Mouse (Mus musculus) limb, embryonic 14.5 days (tissue): ENCODE measurements around the gene Pex6. TPM values are rescaled to one million over a fixed set of nuclear protein-coding genes. Genes with fewer than 3 reads are reported as not detected.
"Not testable (repeated sequence)": the region's sequence is repeated elsewhere in the genome, so short reads cannot be mapped to it uniquely, and the experiment has no call there.

ENCODE experiments used
- ATAC-seq: fragments of 200-750 bp; cut with Nextera tagmentation; 2 replicates; pipeline ENCODE4 v1.8.0; 2017; ENCODE audit warnings: low read depth, moderate number of reproducible peaks, moderate TSS enrichment; ENCODE audit not compliant: low FRiP score
- DNase-seq: peaks from one replicate; pipeline ENCODE4 v3.0.0-alpha.2; 2015; ENCODE audit warnings: low spot score
- H3K27ac ChIP-seq: fragments of 300-500 bp; sonication (generic); replicated peaks from 2 replicates; pipeline ENCODE4 v1.5.1; 2014; ENCODE audit warnings: low read depth, mild to moderate bottlenecking, low read length, moderate library complexity, mixed read lengths
- H3K27me3 ChIP-seq: fragments of 300-500 bp; sonication (generic); 2 replicates; pipeline ENCODE4 v1.6.1; 2014; ENCODE audit warnings: low read length, mixed read lengths; ENCODE audit not compliant: control insufficient read depth, insufficient read depth
- H3K36me3 ChIP-seq: fragments of 300-500 bp; sonication (generic); 2 replicates; pipeline ENCODE4 v1.6.1; 2014; ENCODE audit warnings: mild to moderate bottlenecking, low read length, moderate library complexity, mixed read lengths; ENCODE audit not compliant: control insufficient read depth, insufficient read depth
- H3K4me1 ChIP-seq: fragments of 300-500 bp; sonication (generic); 2 replicates; pipeline ENCODE4 v1.6.1; 2014; ENCODE audit warnings: antibody characterized with exemption, low read length, mixed read lengths; ENCODE audit not compliant: control insufficient read depth, insufficient read depth
- H3K4me2 ChIP-seq: fragments of 300-500 bp; sonication (generic); replicated peaks from 2 replicates; pipeline ENCODE4 v1.6.1; 2014; ENCODE audit warnings: low read depth, mild to moderate bottlenecking, low read length, moderate library complexity; ENCODE audit not compliant: severe bottlenecking
- H3K4me3 ChIP-seq: fragments of 300-500 bp; sonication (generic); replicated peaks from 2 replicates; pipeline ENCODE4 v1.5.1; 2014; ENCODE audit warnings: low read length
- H3K9ac ChIP-seq: fragments of 300-500 bp; sonication (generic); 2 replicates; pipeline ENCODE4 v1.6.1; 2014; ENCODE audit warnings: mild to moderate bottlenecking, low read depth, low read length, moderate library complexity; ENCODE audit not compliant: severe bottlenecking
- H3K9me3 ChIP-seq: fragments of 300-500 bp; sonication (generic); 2 replicates; pipeline ENCODE4 v1.6.1; 2016; ENCODE audit warnings: low read length; ENCODE audit not compliant: control insufficient read depth
- POLR2A ChIP-seq: fragments of 200-500 bp; IDR thresholded peaks from 2 replicates; pipeline ENCODE4 v1.8.0; 2012; ENCODE audit warnings: inconsistent platforms, mild to moderate bottlenecking, moderate library complexity, borderline replicate concordance; ENCODE audit not compliant: insufficient read depth, insufficient read length; ENCODE audit errors: extremely low read depth
- whole genome bisulfite sequencing: fragments of 180-500 bp; shearing (Covaris S2); extraction: QIAGEN DNeasy Blood & Tissue Kit; methylation state at CpG from one replicate; pipeline ENCODE4 v1.1.7; 2014; 5-methylcytosine and 5-hydroxymethylcytosine counted together
- polyA plus RNA-seq, 2 experiments: library from polyadenylated mRNA; depleted of rRNA in 1 of 2; stranded (reverse) in 1 of 2; unstranded in 1 of 2; fragments of >200 nt; fragmentation: Nextera tagmentation in 1 of 2; extraction: Ambion mirVana in 1 of 2; gene quantifications; 2 replicates each; pipeline versions ENCODE4 v1.2.1 to v1.2.3; 2012 to 2014

The Pex6 gene
- polyA plus RNA-seq, 2 experiments = 24.2 to 56.4 TPM

DNA sequence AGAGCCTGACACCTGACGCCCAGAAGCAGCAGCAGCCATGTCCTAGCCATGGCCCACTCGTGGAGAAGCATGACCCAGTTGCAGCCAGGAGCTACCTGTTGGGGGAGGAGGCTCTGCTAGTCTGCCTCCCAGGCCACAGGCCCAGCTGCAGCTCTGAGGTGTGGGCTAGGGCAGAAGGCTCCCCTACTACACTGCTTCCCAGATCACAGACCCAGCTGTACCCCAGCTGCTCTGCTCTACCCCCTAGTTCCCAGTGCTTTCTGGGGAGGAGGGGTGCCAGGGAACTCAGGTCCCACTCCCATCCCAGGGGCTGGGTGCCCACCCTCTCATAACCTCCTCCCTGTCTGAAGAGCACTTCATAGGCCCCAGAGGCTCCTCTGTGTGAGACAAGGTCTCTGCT is 52.3 kb downstream of the Pex6 start, which contains the start of gene Ptcra:
Ptcra (minus strand) TSS at position 169 of the 400 bp plus-strand sequence.
- DNase-seq (no peak), ATAC-seq (no peak)
- Histone ChIP-seq H3K36me3 (no peaks in the 10 kb centered on the region), H3K9me3 (no peaks in the 10 kb centered on the region), H3K4me3 (no peak within 1 kb of the TSS), H3K4me2 (no peak within 1 kb of the TSS), H3K27me3 (no peaks in the 10 kb centered on the region), H3K9ac (no peak within 1 kb of the TSS), H3K27ac (no peak within 1 kb of the TSS), H3K4me1 (no peaks in the 10 kb centered on the region)
- 71% methylated on average over 2 of the region's 2 CpGs for whole genome bisulfite sequencing
- no peak for TF ChIP-seq POLR2A

DNA sequence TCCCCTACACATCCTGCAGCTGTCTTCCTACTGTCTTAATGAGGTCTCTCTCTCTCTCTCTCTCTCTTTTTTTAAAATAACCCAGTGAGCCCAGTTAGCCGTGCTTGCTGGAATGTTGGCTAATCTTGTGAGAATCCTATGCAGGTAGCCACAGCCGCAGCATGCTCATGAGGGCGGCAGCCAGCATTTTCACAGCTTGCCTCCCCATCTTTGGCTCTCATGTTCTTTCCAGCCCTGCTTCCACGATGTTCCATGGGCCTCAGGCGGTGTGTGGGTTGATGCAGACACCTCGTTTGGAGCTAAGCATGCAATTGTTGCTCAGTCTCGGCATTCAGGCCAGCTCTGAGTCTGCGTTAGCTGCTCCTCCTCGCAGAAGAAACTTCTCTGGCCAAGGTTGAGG is 53.7 kb downstream of the Pex6 start:
- 57% methylated on average over 8 of the region's 9 CpGs for WGBS
- not testable (repeated sequence) for H3K36me3 ChIP-seq, DNase-seq, H3K27ac ChIP-seq, H3K9me3 ChIP-seq, H3K4me1 ChIP-seq, H3K4me2 ChIP-seq, H3K4me3 ChIP-seq, ATAC-seq, H3K9ac ChIP-seq, H3K27me3 ChIP-seq

DNA sequence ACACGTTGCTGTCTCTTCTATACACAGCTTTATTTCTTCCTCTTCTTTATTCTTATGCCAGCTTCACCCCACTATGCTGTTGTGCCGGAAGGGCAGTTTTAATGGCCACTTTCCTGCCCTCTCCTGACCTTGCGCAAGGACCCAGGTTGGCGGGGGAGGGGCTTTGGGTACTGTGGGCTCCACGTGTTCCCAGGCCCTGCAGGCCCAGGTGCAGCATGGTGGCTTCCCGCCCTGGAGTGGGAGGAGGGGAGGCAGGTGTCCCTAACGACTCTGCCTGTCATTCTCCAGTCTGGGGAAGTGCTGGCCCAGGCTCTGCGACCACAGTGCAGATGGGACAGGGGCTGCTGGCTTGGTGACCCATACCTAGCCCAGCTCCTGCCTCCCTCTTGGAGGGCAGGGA is 56.6 kb downstream of the Pex6 start:
- no peaks in the 10 kb centered on the region for H3K9me3 ChIP-seq
- no peak overlapping the region for H3K9ac ChIP-seq
- TF ChIP-seq POLR2A = no peak
- DNase-seq = no peak
- no peak for ATAC-seq
- H3K27ac ChIP-seq = no peak overlapping the region
- no peak overlapping the region for H3K4me3 ChIP-seq
- peaks cover 4% of the 10 kb centered on the region for H3K4me1 ChIP-seq
- 40% methylated on average over 8 of the region's 8 CpGs for WGBS
- H3K4me2 ChIP-seq = no peak overlapping the region
- no peaks in the 10 kb centered on the region for H3K27me3 ChIP-seq
- no peaks in the 10 kb centered on the region for H3K36me3 ChIP-seq

DNA sequence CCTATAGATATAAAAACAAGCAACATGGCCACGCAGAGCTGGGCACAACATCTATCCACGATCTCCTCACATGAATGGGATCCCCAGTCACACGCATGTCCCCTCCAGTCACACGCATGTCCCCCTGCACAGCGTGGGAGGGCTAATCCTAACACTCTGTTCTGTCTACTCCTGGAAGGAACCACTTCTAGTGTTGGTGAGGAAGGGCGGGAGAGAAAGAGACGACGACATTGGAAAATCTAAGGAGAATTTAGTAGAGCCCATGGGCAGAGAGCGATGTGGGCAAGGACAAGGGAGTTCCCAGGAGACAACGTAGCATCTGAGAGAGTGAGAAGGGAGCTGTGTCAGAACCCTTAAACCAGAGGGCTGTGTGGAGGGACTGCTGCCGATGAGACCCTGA is 59.3 kb downstream of the Pex6 start:
- H3K9ac ChIP-seq = no peak overlapping the region
- no peak overlapping the region for H3K27ac ChIP-seq
- ATAC-seq (no peak), DNase-seq (no peak)
- no peak overlapping the region for H3K4me2 ChIP-seq
- peaks cover 9% of the 10 kb centered on the region for H3K36me3 ChIP-seq
- WGBS = 93% methylated on average over 11 of the region's 11 CpGs
- no peak for TF ChIP-seq POLR2A
- H3K4me1 ChIP-seq = peaks cover 10% of the 10 kb centered on the region
- no peak overlapping the region for H3K4me3 ChIP-seq
- no peaks in the 10 kb centered on the region for H3K9me3 ChIP-seq
- no peaks in the 10 kb centered on the region for H3K27me3 ChIP-seq

DNA sequence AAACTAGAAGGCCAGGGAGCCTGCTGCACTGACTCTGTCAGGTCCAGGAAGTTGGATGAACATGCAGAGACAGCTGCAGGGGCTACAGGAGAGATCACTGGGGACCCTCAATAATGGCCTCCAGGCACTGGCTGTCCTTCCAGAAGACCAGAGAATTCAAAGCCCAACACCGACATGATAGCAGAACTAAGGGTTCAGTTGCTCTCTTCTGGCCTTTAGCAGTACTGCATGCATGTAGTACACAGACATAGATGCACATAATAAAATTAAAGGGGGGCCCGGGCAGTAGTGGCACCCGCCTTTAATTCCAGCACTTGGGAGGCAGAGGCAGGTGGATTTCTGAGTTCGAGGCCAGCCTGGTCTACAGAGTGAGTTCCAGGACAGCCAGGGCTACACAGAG is 59.8 kb downstream of the Pex6 start:
- H3K36me3 ChIP-seq = peaks cover 13% of the 10 kb centered on the region
- no peaks in the 10 kb centered on the region for H3K27me3 ChIP-seq
- H3K9me3 ChIP-seq = no peaks in the 10 kb centered on the region
- no peak overlapping the region for H3K4me3 ChIP-seq
- no peak overlapping the region for H3K27ac ChIP-seq
- 81% methylated on average over 4 of the region's 4 CpGs for WGBS
- no peak for DNase-seq
- no peak overlapping the region for H3K9ac ChIP-seq
- no peak for TF ChIP-seq POLR2A
- H3K4me2 ChIP-seq = no peak overlapping the region
- peaks cover 10% of the 10 kb centered on the region for H3K4me1 ChIP-seq
- no peak for ATAC-seq

DNA sequence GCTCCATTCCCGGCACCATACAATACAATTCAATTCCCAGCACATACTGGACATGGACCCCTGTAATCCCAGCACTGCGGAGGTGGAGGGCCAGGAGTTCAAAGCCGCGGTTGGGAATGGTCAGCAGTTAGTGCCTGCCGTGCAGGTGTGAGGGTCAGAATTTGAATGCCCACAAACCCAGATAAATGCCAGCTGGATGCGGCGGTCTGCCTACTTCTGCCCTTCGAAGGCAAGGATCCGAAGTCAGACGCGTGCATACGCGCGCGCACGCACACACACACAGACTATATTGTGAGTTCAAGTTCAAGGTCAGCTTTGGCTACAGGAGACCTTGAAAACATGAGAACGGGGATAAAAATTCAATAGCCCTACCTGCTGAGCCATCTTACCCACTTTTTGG is 60.4 kb downstream of the Pex6 start:
- H3K9ac ChIP-seq = peak overlapping the region; percentile 83
- H3K4me3 ChIP-seq = peak overlapping the region; percentile 92
- peak overlapping the region; percentile 58 for H3K4me2 ChIP-seq
- no peaks in the 10 kb centered on the region for H3K9me3 ChIP-seq
- H3K4me1 ChIP-seq = peaks cover 10% of the 10 kb centered on the region
- 63% methylated on average over 17 of the region's 17 CpGs for WGBS
- TF ChIP-seq POLR2A = no peak
- DNase-seq = no peak
- H3K36me3 ChIP-seq = peaks cover 19% of the 10 kb centered on the region
- peak overlapping the region; percentile 84; the same call in 1 of the 2 replicates for H3K27ac ChIP-seq
- H3K27me3 ChIP-seq = no peaks in the 10 kb centered on the region
- ATAC-seq = no peak
